Mouse (Mus musculus) monocyte, adult 2 months (primary cell): Measurements from ENCODE around the gene Dusp6.
A peak's percentile ranks its signal among the peaks of the same experiment; 100 is the strongest.
"Not testable (repeated sequence)": the region's sequence is repeated elsewhere in the genome, so short reads cannot be mapped to it uniquely, and the experiment has no call there.

Experiments used
- DNase-seq, 2 experiments: peaks; one replicate each; pipeline ENCODE4 v3.0.0; 2022; ENCODE audit warnings: low spot score in 2 of 2, low read depth in 1 of 2

Dusp6 gene

DNA sequence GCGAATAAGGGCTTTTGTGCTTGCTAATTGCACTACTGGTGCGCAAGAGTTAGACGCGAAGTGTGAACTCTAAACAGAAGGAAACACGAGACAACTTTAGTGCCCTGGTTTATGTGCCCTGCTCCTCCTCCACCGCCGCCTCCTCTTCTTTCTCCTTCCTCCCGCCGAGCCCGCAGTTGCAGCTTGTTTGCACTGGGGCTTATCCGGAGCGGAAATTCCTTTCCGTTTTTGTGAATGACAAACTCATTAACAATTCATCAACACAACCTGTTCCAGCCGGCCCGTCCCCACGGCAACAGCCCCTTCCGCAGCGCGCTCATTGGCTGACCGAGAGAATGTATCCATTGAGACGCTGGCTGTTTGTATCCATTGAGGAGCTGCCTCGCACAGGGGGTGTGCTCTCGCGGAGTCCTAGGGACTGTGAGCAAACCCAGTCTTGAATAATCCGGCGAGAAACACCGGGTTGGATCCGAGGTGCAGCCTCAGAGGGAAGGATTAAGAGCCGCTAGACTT, at the start of gene Dusp6:
TSS of gene Dusp6 (plus strand) at position 365 of the 513 bp plus-strand sequence.
- peak; percentile 90 for DNase-seq

DNA sequence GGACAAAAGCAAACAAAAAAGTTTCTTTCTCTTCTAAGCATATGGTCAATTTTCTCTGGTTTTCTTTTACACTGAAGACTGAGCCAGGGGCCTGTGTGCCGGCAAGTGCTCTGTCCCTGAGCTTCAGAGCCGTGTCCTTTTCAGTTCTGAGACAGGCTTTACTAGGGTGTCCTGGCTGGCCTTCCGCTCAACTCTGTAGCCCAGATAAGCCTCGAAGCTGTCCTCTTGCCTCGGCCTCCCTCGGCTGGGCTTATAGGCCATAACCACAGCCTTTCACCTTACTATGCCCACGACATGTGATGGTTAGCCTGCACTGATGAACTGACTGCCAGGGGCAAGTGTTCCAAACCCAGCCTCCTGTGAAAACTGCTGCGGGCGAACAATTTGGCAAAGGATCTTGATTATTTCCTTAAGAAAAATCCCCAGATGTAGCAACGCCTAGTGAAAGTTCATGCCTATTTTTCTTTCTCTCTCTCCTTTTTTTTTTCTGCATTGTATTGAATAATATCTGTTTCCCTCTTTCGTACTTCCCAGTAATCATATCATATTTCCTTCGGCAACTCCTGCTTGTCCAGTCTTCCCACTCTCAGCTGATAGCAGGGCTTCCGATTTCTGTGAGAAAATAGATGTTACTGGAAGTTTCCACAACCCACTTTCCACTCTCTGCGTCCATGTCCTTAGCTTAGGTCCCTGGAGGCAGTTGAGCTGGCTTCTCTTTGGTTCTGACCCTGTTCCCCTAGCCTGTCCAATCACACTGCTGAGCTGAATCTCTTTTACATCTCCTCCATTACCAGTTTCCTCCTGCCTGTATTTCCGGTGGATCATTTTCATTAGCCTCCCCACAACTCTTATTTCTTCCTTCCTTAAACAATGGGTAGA, 48.4 kb upstream of the Dusp6 start:
- no peak for DNase-seq

DNA sequence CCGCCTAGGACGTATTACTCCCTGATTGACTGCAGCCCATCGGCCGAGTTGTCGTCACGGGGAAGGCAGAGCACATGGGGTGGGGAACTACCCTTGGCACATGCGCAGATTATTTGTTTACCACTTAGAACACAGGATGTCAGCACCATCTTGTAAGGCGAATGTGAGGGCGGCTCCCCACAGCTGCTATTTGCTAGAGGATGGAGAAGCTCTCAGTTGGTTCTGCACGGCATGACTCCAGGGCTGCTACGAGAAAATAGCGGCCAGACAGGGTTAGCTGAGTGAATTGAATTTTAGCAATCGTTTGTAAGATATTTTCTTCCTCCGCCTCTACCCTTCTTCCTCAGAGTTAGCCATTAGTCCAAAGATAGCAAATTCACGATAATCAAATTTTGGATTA, 46.5 kb upstream of the Dusp6 start:
- not testable (repeated sequence) for DNase-seq

DNA sequence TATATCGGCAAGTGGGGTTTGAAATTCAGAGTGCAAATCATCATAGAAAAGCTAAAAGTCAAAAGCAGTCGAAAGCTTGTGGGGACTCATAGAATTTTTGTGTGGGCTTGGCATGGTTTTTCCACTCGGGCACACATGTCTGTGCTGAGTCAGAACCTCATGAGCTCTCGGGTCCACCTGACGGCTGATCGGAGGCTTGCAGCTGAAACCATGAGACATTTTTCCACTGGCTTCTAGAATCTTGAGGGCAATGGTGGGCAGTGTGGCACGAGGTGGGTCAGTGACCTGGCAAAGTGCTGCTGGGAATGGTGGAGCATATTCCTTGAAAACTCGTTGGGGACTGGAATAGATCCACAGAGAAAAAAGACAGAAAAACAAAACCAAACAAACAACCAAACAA, 41.5 kb upstream of the Dusp6 start:
- no peak for DNase-seq

DNA sequence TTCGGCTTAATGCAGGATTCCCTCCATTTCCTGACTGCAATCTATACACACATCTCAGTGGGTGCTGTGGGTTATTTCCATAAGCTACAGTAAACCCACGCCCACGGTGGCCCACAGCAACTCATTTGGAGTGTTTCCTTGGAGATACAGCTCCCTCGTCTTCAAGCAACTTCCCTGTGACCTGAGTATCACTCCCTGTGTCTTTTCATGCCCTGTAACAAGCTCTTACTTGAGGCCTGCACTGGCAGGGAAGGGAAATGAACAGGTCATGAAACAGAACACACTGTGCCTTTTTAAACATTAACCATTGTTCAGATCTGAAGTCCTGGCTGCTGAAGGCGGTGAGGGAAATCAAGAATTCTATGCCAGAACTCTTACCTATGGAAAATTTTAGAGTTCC, 40.3 kb upstream of the Dusp6 start:
- no peak for DNase-seq

DNA sequence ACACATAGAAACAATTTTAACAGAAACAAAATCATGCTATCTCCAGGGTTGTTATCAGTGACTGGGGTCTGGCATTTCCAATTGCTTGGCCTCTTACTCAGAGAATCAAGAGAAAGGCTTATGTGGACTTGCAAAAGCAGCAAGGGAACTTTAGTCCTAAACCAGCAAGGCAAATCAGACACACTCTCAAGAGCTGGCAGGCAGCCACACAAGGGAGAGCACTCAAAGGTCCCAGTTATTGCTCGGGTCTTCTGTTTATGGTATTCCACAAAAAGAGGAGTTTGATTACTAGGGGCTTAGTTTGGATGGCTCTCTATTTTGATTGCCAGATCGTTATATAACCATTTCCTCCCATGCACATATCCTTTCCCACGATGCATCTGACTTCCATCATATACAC, 38.8 kb upstream of the Dusp6 start:
- no peak for DNase-seq

DNA sequence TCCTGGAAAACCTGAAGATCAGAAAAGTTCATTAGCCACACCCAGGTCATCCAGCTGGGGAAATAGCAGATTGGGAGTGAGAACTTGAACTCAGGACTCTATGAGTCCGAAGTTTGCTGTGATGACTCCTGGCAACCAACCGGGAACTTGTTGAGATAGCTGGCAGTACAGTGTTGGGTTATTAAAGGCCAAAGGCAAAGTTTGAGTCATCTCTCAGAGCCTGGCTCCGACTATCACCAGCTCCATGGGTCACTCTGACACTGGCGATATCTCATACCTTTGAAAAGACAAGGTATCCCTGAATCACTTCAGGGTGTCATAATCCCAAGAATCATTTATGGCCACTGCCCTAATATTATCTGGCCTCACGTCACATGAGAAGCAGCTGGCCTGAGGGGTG, 36.2 kb upstream of the Dusp6 start:
- no peak for DNase-seq

DNA sequence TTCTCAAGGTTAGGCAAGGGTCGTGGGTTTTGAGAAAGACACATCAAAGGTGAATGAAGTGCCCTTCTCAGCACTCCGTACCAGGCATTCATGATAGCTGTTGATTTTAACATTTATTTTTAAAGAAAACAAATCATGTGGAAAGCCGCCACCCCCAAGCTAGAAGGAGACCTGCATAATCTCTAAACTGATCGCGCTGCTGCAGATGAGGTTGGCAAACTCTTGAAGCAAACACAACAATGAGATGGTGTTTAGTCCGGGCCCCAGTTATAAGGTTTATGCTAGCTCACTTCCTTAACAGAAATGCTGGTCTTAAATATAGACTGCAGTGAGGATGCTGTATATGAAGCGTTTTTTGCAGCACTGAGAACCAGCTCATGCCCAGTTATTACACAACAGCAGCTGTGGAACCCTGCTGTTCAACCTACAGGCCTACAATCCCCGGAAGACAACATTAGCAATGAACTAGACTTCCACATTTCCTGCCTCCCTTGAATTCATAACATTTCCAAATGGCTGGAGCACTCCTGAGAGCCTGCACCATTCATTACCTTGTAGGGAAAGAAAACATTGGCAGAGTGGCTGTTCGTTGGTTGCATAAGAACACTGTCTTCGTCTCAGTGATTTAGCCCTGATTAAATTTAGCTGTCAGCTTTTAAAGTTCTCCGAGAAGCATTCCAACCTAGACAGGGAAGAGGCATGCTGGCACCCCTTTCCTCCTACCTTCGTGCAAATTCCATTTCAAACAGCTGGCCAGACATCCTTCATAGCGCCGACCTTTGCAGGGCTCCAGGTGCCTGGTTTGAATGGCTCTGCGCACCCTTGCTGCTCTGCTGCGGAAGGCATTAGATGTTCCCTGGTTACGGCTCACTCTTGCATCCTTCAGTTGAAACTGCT, 34.8 kb upstream of the Dusp6 start:
- no peak for DNase-seq

DNA sequence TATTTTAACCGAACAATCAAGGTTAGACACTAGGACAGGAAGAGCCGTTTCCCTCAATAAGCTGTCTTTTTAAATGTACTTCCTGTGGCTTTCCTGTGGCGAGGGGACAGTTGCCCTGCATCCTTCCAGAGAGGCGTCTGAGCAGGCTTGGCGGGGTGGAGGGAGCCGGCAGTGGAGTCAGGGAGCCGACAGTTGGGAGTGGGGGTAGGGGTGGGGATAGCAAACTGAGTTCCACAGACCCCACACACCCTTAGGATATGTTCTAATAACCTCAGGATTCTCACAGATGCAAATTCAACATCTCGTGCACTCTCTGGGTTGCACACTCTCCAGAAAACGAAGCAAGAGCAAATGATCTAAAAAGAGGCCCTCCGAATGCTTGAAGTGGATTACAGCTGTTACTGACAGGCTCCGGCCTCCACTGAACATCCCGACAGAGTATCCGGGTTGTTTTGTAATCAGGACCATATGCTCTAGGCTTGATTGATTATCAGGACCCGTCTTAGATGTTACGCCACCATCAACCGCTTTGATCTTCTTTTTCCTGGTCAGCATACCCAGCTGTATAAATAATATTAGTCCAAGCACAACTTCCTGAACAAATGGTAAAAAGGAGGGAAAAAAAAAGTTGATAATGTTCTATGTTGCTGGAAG, 33.9 kb upstream of the Dusp6 start:
- no peak for DNase-seq

DNA sequence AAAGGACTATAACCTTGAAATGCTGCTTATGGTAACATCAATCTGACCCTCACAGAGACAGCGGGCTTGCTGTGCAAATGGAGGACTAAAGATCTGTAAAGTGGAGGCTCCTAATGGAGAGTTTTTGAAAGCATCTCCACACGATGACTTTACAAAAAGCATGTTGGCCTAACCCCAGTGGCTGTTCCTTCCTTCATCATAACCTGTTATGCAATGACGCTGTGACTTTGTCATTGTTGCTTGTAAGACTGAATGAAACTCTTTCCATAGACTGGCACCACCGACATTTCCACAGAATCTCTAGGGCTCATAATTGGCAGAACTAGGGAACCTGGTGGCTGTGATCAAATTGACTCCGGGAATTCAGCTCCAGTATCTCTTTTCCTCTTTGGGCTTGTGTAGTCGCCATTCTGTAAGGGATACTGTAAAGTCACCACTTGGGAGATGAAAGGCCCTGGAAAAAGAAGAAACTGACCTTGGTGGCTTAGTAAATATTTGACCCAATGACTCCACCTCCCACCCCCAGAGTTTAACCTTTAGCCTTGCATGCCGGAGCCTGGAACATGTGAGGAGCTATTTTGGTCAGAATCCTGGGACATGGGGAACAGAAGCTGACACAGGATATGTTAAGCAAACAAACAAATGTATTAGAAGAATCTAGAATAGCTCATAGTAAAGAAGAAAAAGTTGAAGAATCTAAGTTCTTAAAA, 30.4 kb upstream of the Dusp6 start:
- DNase-seq, result no peak

DNA sequence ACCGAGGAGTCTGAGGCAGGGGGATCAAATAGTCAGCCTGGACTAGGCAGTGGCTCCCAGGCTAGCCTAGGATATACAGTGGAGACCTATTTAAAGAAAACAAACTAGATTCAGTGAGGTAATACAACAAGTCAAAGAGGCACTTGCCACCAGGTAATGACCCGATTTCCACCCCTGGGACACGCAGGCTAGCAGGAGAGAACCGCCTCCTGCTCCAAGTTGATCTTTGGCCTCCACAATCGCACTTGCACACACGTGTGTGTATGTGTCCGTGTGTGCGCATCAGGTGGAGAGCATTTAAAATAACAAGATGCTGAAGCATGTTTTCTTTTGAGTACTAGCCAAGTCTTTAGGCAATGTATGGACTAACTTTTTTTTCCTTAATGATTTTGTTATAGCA, 28.7 kb upstream of the Dusp6 start:
- no peak for DNase-seq

DNA sequence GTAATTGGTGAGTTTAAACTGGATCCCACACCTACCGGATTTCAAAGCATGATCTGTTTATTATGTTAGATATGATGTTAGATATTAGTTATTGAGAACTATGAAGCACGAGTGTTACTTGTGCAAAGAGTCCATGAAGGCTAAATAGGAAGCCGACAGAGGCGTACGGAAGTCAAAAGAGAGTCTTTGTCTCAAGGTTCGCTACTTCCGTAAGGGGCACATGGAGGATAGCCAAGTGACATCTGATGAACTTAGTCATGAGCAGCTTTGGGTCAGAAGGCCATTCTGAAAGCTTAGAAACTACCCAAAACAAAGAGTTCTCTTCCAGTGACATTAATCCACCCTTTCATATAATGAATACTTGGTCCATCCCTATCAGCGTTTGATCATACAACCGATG, 27.9 kb upstream of the Dusp6 start:
- no peak for DNase-seq

DNA sequence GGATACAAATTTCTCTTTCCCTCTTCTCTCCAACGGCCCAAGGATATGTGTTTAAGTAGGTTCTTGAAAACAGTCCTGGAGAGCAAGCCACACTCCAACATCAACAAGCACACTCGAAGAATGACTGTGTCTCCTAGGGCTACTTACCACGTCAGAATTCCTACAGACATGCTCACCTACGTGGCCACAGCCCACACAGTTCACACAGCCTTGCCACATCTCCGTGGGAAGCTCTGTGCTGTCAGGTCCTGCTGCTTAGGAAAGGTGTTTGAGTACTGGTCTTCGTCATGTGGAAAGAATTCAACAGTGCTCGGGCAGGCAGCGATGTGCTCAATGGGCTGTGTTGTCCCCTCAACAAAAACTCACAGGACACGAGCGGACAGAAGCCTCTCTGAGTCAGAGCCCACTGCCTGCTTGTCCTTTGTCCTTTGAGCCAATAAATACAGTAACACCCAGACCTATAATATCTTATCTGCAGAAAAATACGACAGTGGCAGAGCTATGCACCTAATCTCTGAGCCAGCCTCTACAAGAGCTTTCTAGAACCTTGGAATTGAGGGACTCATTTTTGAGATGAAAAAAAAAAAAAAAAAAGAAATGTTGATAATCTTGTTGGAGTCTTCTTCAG, 25.7 kb upstream of the Dusp6 start:
- no peak for DNase-seq

DNA sequence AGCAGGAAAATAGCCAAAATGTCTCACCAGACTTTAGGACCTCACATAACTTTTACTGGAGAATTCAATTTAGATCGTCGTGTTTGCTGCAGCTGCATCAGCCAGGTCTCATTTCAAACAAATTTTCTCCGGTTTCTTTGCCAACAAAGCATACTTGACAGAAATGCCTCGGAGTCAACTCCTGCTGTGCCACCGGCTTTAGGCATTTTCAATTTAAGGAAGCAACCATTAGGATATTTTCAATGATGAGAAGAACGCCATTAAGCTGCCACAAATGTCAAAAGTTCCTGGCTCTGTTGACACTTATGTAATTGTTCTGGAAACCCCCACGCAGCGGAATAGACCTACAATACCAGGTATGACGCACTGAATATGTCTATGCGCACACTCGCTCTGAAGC, 24.5 kb upstream of the Dusp6 start:
- DNase-seq, result no peak

DNA sequence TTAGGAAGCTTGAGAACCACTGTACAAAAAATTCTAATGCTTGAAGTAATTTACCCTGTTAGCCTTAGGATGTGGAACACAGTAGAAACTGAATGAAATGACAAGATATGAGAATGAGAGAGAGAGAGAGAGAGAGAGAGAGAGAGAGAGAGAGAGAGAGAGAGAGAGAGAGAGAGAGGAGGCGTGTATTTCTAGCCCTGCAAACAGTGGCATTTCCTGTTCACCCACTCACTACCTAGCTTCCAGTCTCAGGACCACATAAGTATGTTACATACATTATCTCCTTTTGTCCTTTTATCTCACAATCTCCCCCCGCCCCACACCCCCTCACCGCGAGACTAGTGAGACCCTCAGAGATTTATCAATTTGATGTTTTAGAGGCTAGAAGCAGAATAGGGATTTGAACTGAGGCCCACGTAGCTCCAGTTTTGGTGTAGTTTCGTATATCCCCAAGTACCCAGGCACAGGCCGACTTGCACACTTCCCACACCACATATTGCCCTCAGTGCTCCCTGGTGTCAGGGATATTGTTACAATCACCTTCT, 21.7 kb upstream of the Dusp6 start:
- no peak for DNase-seq

DNA sequence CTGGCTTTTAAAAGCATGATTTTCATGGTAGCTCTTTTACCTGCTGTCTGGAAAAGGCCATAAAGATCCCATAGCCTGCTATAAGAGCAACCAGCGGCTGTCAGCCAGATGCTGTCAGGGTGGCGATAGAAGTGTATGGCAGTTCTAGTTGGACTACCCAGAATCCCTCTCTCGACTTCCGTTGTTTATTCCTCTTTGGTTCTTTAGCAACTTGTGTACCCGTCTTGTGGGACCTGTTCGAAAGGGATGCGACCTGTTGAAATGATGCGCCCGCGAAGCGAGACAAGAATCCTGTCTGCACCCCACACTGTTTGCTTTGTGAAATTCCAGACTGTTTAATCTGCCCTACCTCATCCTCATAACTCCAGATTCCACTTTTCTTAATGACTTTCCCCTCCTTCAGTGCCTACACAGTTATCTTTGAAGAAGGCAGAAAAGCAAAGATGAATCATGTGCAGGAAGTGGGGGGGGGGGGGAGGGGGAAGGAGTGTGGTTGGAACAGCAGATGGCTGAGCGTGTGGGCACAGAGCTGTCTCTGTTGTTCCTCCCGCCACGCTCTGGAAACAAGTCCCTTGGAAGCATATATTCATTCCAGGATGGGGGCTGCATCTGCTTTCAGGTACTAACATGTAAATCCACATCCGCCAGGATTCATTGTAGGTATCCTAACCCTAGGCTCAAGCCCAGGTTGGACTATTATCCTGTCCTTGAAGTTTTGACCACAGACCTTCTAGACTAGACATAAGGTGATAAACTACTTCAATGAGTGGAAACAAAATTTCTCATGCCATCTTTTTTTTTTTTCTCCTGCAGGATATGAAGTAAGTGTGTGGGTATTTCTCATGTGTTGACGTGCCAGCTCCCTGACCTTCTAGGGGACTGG, 21.0 kb upstream of the Dusp6 start:
- no peak for DNase-seq

DNA sequence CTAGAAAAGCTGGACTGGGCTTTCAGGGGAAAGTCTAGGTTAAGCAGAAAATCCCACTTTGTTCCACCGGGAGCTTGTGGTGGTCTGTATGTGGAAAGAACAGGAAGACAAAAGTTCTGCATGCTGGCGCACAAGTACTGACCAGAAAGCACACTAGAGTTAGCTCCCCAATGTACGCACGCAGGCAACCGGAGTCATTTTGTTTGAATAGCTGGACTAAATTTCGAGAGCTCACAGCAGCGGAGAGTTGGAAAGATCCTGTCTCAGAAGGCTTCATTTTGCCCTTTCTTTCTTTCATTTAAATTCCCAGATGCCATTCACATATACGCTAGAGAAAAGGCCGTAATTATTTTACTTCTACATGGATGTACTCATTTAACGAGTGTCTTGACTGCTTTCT, 20.3 kb upstream of the Dusp6 start:
- no peak for DNase-seq

DNA sequence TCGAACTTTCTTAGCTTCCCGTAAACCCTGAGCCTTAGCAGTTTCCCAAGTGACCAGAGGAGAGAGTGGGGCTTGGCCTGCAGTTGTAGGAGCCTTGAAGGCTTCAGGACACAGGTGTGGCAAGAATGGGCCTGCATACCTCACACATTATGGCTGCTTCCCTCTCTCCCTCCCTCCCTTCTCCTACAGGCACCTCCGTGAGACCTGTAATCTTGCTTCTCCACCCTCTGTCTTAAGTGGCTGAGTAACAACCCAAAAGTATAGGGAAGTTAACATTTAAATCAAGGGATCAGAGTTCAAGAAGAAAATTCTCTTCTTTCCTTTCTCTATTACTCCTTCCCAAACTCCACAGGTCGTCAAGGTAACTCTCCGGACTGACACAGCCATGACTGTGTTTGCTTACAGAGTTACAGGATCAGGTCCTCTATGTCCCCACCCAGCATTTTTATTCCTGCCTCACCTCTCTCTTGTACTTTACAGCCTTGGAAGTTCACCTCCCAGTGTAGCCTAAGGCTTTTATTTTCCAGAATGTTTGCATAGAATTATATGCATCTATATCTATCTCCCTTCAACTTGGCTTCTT, 19.0 kb upstream of the Dusp6 start:
- DNase-seq, result no peak
